Mouse (Mus musculus) kidney, embryonic 14.5 days (tissue): ENCODE data around the gene Ncam1. TPM values are rescaled to one million over a fixed set of nuclear protein-coding genes. Genes with fewer than 3 reads are reported as not detected.

Experiments
- ATAC-seq: fragments of 200-750 bp; cut with Nextera tagmentation; 2 replicates; pipeline ENCODE4 v1.8.0; 2017; ENCODE audit warnings: moderate number of reproducible peaks, mild to moderate bottlenecking, moderate TSS enrichment, moderate library complexity; ENCODE audit not compliant: low FRiP score, low TSS enrichment
- H3K27ac ChIP-seq: fragments of 300-500 bp; sonication (generic); 2 replicates; pipeline ENCODE4 v1.5.1; 2014; ENCODE audit warnings: low read depth, mild to moderate bottlenecking, low read length, moderate library complexity, mixed read lengths
- H3K27me3 ChIP-seq: fragments of 300-500 bp; sonication (generic); 2 replicates; pipeline ENCODE4 v1.6.1; 2014; ENCODE audit warnings: mild to moderate bottlenecking, low read length; ENCODE audit not compliant: control insufficient read depth, insufficient read depth
- H3K36me3 ChIP-seq: fragments of 300-500 bp; sonication (generic); 2 replicates; pipeline ENCODE4 v1.6.1; 2014; ENCODE audit warnings: low read length, mixed read lengths; ENCODE audit not compliant: control insufficient read depth, insufficient read depth
- H3K4me1 ChIP-seq: fragments of 300-500 bp; sonication (generic); 2 replicates; pipeline ENCODE4 v1.6.1; 2014; ENCODE audit warnings: low read length, mixed read lengths; ENCODE audit not compliant: control insufficient read depth, insufficient read depth
- H3K4me2 ChIP-seq: fragments of 300-500 bp; sonication (generic); replicated peaks from 2 replicates; pipeline ENCODE4 v1.6.1; 2014; ENCODE audit warnings: low read depth, mild to moderate bottlenecking, low read length
- H3K4me3 ChIP-seq: fragments of 300-500 bp; sonication (generic); 2 replicates; pipeline ENCODE4 v1.5.1; 2014; ENCODE audit warnings: mild to moderate bottlenecking, low read length
- H3K9ac ChIP-seq: fragments of 300-500 bp; sonication (generic); 2 replicates; pipeline ENCODE4 v1.6.1; 2014; ENCODE audit warnings: low read depth, mild to moderate bottlenecking, low read length, moderate library complexity
- H3K9me3 ChIP-seq: fragments of 300-500 bp; sonication (generic); 2 replicates; pipeline ENCODE4 v1.6.1; 2016; ENCODE audit warnings: low read length; ENCODE audit not compliant: control insufficient read depth
- WGBS: fragments of 180-500 bp; shearing (Covaris S2); extraction: QIAGEN DNeasy Blood & Tissue Kit; methylation state at CpG from one replicate; pipeline ENCODE4 v1.1.7; 2014; 5-methylcytosine and 5-hydroxymethylcytosine counted together
- polyA plus RNA-seq: library from polyadenylated mRNA; unstranded; fragments of >200 nt; fragmentation: Nextera tagmentation; extraction: Ambion mirVana; gene quantifications from 2 replicates; pipeline ENCODE4 v1.2.1, GENCODE M21; 2014

The Ncam1 gene
- polyA plus RNA-seq, 1 experiment from 2014 or later: 126 TPM

DNA sequence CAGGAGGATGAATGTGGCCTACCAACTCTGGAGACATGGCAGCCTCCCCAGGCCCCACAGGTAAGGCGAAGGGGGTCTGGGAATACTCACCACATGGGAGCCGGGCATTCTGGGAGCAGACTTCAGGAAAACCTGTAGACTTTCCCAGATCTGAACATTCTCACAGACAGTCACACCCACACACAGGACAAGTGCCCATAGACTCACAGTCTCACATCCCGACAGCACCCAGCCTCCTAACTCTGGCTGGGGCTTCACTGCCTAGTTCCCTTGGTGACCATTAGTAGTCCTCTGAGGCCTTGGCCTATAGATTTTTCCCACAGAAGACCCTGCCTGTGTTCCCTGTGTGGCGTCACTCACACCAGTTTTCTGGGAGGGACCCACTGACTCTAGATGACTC lies 288.1 kb downstream of the Ncam1 start:
- H3K4me2 ChIP-seq: no peak overlapping the region
- H3K36me3 ChIP-seq: peaks cover 52% of the 10 kb centered on the region
- H3K9me3 ChIP-seq: no peaks in the 10 kb centered on the region
- no peaks in the 10 kb centered on the region for H3K4me1 ChIP-seq
- H3K27me3 ChIP-seq: no peaks in the 10 kb centered on the region
- no peak overlapping the region for H3K27ac ChIP-seq
- H3K4me3 ChIP-seq: no peak overlapping the region
- no peak overlapping the region for H3K9ac ChIP-seq
- ATAC-seq: no peak
- WGBS: 96% methylated on average over 4 of the region's 4 CpGs

DNA sequence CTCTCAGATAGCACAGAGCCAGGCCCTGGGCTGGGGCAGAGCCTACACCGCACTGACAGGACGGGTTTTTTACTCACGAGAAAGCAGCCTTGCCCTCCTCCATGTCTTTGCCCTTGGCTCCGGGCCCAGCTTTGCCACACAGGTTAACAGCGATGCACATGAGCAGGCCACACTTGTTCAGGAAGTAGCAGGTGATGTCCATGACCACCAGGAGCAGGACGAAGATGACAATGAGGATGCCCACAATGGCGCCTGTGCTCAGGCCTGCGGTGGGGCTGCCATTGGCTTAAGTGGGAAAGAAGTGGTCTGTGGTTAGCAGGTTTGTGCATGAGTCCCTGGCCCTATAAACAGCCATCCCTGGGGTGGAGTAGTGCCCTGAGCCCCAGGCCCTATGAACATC lies 289.1 kb downstream of the Ncam1 start:
- H3K4me1 ChIP-seq: no peaks in the 10 kb centered on the region
- H3K27ac ChIP-seq: no peak overlapping the region
- H3K9ac ChIP-seq: no peak overlapping the region
- ATAC-seq: no peak
- WGBS: 92% methylated on average over 8 of the region's 8 CpGs
- no peaks in the 10 kb centered on the region for H3K27me3 ChIP-seq
- peaks cover 51% of the 10 kb centered on the region for H3K36me3 ChIP-seq
- no peak overlapping the region for H3K4me2 ChIP-seq
- no peak overlapping the region for H3K4me3 ChIP-seq
- no peaks in the 10 kb centered on the region for H3K9me3 ChIP-seq

DNA sequence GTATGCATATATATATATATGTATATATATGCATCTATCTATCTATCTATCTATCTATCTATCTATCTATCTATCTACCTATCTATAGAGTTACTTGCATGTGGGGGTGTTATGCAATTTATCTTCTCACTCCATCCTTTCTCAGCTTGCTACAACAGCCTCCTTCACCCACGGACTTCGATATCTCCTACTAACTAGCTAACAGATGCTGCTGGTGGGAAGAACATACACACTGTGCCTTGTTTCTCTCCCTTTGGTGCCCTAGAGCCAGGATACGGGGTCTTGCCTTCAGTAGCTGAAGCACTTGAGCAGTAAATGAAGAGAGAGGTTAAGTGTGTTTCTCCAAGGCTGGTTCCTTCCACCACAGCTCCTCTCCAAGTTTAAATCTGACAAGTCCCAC lies 289.6 kb downstream of the Ncam1 start:
- peaks cover 51% of the 10 kb centered on the region for H3K36me3 ChIP-seq
- 94% methylated on average over 3 of the region's 3 CpGs for WGBS
- H3K4me2 ChIP-seq: no peak overlapping the region
- no peak overlapping the region for H3K27ac ChIP-seq
- no peaks in the 10 kb centered on the region for H3K9me3 ChIP-seq
- H3K4me3 ChIP-seq: no peak overlapping the region
- ATAC-seq: no peak
- H3K4me1 ChIP-seq: no peaks in the 10 kb centered on the region
- H3K9ac ChIP-seq: no peak overlapping the region
- no peaks in the 10 kb centered on the region for H3K27me3 ChIP-seq

DNA sequence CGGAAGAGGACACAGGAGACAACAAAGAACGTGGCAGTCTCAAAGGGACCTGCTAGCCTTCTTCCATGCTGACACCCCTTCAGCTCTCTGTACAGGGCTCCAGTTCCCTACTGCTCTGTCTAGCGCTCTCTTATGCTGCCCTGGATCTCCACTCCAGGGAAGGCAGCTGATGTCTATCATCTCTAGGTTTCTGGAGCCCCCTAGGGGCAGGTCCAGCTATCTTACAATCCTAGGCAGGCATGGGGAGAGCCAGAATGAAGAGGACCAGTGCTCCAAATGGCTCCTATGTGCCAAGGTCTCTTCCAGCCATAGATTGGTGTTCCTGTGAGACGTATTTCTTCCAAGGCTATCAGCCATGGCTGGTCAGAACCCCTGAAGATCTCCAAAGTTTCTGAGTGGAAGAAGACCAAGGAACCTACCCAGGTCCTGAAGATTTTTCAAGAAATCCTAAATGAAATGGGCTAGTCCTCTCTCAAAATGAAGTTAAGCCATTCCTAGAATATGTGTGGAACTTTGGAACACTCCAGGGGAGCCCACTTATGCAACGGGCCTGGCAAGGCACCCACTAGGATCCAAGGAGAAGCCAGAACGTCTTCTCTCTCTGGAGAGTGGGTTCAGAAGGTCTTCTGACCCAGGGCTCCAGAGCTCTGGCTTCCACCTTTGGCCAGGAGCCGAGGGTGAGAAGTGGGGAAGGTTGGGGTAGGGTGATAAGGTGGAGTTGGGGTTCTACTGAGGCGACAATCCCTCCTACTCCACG lies 290.7 kb downstream of the Ncam1 start:
- ATAC-seq: no peak
- no peak overlapping the region for H3K27ac ChIP-seq
- no peak overlapping the region for H3K4me3 ChIP-seq
- H3K4me2 ChIP-seq: no peak overlapping the region
- no peaks in the 10 kb centered on the region for H3K4me1 ChIP-seq
- H3K9me3 ChIP-seq: no peaks in the 10 kb centered on the region
- 92% methylated on average over 9 of the region's 9 CpGs for WGBS
- H3K36me3 ChIP-seq: peaks cover 53% of the 10 kb centered on the region
- H3K27me3 ChIP-seq: no peaks in the 10 kb centered on the region
- H3K9ac ChIP-seq: no peak overlapping the region

DNA sequence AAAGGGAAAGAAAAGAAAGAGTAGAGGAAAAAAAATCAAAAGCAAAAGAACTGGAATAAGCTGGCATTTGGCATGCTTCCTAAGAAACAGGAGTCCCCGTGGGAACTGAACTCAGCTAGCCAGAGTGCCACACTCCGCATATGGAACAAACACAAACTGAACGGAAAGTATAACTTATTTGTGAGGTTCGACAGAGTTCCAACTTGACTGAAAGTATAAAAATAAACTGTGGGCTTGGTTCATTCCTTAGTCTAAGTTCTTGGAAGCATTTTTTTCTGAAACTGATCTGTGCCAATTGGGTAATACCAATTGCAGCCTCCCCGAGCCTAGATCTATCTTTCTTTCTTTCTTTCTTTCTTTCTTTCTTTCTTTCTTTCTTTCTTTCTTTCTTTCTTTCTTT lies 294.1 kb downstream of the Ncam1 start:
- no peak overlapping the region for H3K27ac ChIP-seq
- H3K9me3 ChIP-seq: no peaks in the 10 kb centered on the region
- H3K4me2 ChIP-seq: no peak overlapping the region
- no peaks in the 10 kb centered on the region for H3K4me1 ChIP-seq
- ATAC-seq: no peak
- no peak overlapping the region for H3K4me3 ChIP-seq
- H3K27me3 ChIP-seq: no peaks in the 10 kb centered on the region
- no peak overlapping the region for H3K9ac ChIP-seq
- peaks cover 47% of the 10 kb centered on the region for H3K36me3 ChIP-seq
- 77% methylated on average over 5 of the region's 5 CpGs for WGBS

DNA sequence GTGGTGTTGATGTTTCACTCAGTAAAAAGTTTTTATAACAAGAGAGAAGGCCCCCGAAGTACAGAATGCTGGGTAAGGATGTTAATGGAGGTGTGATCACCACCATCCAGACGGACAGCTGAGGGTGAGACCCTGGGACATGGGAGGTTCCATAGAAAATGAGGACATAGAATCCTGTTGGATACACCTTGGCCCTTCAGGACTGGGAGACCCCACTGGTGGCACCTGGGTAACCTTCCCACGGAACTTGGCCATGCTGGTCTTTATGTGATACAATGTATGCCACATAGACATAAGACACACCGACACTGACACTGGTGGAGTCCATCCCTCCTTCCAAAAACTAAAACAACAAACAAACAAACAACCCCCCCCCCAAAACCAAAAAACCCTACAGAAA lies 296.5 kb downstream of the Ncam1 start:
- Histone ChIP-seq H3K4me3 (no peak overlapping the region), H3K36me3 (peaks cover 23% of the 10 kb centered on the region), H3K27me3 (no peaks in the 10 kb centered on the region), H3K4me1 (no peaks in the 10 kb centered on the region), H3K4me2 (no peak overlapping the region), H3K27ac (no peak overlapping the region), H3K9me3 (no peaks in the 10 kb centered on the region), H3K9ac (no peak overlapping the region)
- ATAC-seq: no peak
- WGBS: 87% methylated on average over 4 of the region's 4 CpGs

DNA sequence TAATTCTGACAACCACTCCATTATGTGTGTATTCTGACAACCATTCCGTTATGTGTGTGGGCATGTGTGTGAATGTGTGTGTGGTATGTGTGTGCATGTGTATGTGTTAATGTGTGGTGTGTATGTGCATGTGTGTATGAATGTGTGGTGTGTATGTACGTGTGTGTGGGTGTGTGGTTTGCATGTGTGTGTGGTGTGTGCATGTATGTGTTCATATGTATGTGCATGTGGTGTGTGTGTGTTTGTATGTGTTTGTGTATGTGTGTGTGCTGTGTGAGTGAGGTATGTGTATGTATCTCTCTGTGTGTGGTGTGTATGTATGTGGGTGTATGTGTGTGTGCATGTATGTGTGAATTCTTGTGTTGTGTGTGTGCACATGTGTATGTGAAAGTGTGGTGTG lies 298.8 kb downstream of the Ncam1 start:
- 0 out of 2 replicates have a peak, but pooled peaks cover 5% of the 10 kb centered on the region for H3K36me3 ChIP-seq
- H3K9ac ChIP-seq: no peak overlapping the region
- no peak overlapping the region for H3K4me2 ChIP-seq
- no peak overlapping the region for H3K4me3 ChIP-seq
- ATAC-seq: no peak
- H3K9me3 ChIP-seq: no peaks in the 10 kb centered on the region
- no peaks in the 10 kb centered on the region for H3K27me3 ChIP-seq
- H3K4me1 ChIP-seq: no peaks in the 10 kb centered on the region
- no peak overlapping the region for H3K27ac ChIP-seq
- 86% methylated on average over 2 of the region's 2 CpGs for WGBS

DNA sequence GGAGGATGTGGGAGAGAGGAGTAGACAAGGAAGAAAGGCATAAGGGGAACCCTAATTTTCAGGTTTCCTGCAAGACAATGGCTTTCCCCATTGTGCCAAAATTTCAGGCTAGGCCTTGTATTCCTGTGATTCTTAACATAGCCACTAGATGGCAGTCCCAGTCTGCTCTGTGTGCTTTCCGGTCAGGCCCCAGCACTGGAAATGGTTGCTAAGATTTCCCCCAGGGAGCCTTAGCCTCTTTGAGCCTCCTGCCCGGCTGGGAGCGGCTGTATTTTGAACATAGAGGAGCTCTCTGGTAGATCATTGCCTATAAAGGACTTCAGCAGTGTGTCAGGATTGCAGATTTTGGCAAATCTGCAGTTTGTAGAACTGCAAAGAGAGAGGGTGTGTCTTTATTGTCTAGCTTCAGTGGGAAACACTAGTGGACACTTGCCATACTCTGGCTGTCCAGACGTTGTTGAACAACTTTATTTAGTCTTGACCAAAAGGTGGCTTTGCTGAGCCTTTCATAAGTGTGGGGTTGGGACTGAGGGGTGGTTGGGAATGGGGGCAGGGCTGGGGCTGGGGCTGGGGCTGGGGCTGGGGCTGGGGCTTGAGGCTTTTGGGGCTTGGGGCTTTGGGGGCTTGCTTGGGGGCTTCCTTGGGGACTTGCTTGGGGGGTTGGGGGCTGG lies 304.6 kb downstream of the Ncam1 start:
- Histone ChIP-seq H3K36me3 (no peaks in the 10 kb centered on the region), H3K4me1 (no peaks in the 10 kb centered on the region), H3K9ac (no peak overlapping the region), H3K9me3 (no peaks in the 10 kb centered on the region), H3K4me3 (no peak overlapping the region), H3K27me3 (no peaks in the 10 kb centered on the region), H3K4me2 (no peak overlapping the region), H3K27ac (no peak overlapping the region)
- WGBS: 1% methylated on average over 4 of the region's 4 CpGs
- ATAC-seq: peak; percentile 80; the same call in 1 of the 2 replicates

DNA sequence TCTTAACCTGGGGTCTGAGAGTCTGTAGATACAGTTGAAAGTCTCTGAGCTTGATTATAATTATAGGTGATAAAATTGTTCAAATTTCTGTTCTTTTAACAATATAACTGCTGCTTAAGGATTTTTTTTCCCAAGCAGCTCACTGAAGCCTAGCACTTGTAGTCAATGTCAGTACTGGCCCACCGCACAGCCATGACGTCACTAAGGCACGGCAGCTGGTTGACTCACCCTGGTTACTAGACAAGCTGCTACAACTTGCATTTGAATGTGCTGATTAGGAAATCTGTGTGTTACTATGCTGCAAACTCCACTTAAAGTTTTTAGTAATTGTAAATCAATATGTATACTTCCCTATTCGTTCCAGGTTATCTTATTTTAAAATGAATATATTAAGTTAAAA lies 308.1 kb downstream of the Ncam1 start:
- Histone ChIP-seq H3K4me1 (no peaks in the 10 kb centered on the region), H3K4me3 (no peak overlapping the region), H3K9ac (no peak overlapping the region), H3K4me2 (no peak overlapping the region), H3K27me3 (no peaks in the 10 kb centered on the region), H3K27ac (no peak overlapping the region), H3K36me3 (no peaks in the 10 kb centered on the region), H3K9me3 (no peaks in the 10 kb centered on the region)
- 79% methylated on average over 4 of the region's 4 CpGs for WGBS
- no peak for ATAC-seq
